Mouse (Mus musculus): ENCODE measurements around the gene Trim63.

DNA sequence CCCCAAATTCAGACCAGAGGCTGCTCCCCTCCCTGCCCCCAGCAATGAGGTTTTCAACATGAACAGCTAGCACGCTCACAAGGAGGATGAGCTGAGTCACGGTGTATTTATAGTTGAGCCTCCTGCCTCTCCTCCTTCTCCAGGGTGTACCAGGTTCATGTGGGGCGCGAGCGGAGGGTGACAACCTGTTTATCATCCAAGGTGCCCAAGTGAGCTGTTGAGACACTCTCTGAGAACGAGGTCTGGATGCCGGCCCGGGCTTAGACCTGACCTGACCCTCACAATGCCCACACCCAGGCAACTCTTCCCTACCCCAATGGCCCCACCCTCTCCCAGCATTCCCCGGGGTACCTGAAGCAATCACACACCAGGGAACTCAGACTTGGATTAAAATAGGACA is 14.6 kb upstream of the Trim63 start:
- no peak for TF ChIP-seq CTCF (IDR thresholded peaks at IDR 0.05; ENCODE audit: extremely low read depth, insufficient read length, insufficient replicate concordance, low read depth, low read length)
- TF ChIP-seq POLR2A (IDR thresholded peaks at IDR 0.05; ENCODE audit: low read depth, low read length) = no peak

Data from small intestine, adult 2 months (tissue).